Mouse (Mus musculus): ENCODE measurements at regions not wholly inside any gene's neighbourhood (a gene's known extent, or its start where the extent isn't known, plus 50 kb on each side); places are given as distances from the start of the nearest gene placed in this dataset.

DNA sequence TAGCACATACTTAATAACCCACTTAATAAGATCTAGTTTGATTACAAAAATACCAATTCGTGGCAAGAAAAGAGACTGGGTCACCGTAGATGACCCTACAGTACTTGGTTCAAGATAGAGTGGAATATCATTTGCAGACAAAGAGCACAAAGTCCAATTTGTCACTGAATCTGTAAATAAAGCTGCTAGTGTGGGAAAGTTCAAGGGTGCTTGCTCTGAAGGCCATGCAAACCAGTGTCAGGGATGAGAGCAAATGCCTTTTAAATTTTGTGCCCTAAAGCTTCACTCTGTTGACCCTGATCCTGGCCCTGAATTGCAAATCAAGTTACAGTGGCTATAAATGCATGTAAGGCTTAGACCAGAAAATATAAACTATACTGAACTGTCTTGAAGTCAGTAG lies 113.1 kb downstream of the Cd55b start:
- TF ChIP-seq GATA1 (IDR thresholded peaks at IDR 0.05; ENCODE audit: borderline replicate concordance, low read length) (no peak), FLI1 (IDR thresholded peaks at IDR 0.05; ENCODE audit: low read length) (no peak)
